Mouse (Mus musculus) spleen, postnatal 14 days (tissue): ENCODE data around the gene Mybpc1.

ENCODE experiments used
- DNase-seq, 2 experiments: peaks; one replicate each; pipeline ENCODE4 v3.0.0; 2021 to 2022; ENCODE audit warnings: low spot score in 2 of 2

Mybpc1 gene

GRCm38 (mm10) chr10:88604943-88605342 lies at the start of gene Mybpc1:
Mybpc1 (minus strand) TSS chr10:88605152.
- no peak for DNase-seq

GRCm38 (mm10) chr10:88645448-88645847 lies 40.5 kb upstream of the Mybpc1 start:
- no peak for DNase-seq

GRCm38 (mm10) chr10:88631330-88631953 lies 26.5 kb upstream of the Mybpc1 start:
- DNase-seq: no peak

- no peak for DNase-seq
These were observed 25.8 kb upstream of the Mybpc1 start for GRCm38 (mm10) chr10:88630663-88631329.

- no peak for DNase-seq
These were observed 22.1 kb upstream of the Mybpc1 start for GRCm38 (mm10) chr10:88627052-88627451.

GRCm38 (mm10) chr10:88626176-88626575 lies 21.2 kb upstream of the Mybpc1 start:
- DNase-seq: no peak

GRCm38 (mm10) chr10:88624300-88624699 lies 19.3 kb upstream of the Mybpc1 start:
- no peak for DNase-seq

- DNase-seq: no peak
These were observed 17.7 kb upstream of the Mybpc1 start for GRCm38 (mm10) chr10:88622624-88623023.

GRCm38 (mm10) chr10:88620809-88621208 lies 15.9 kb upstream of the Mybpc1 start:
- no peak for DNase-seq

- DNase-seq: no peak
These were observed 8.1 kb upstream of the Mybpc1 start for GRCm38 (mm10) chr10:88613051-88613450.

GRCm38 (mm10) chr10:88606686-88607085 lies 1.7 kb upstream of the Mybpc1 start:
- DNase-seq: no peak

GRCm38 (mm10) chr10:88606065-88606464 lies 1.1 kb upstream of the Mybpc1 start:
- DNase-seq: no peak

- DNase-seq: no peak
These were observed 1.2 kb downstream of the Mybpc1 start for GRCm38 (mm10) chr10:88603773-88604172.

GRCm38 (mm10) chr10:88603256-88603655 lies 1.7 kb downstream of the Mybpc1 start:
- DNase-seq: no peak

- no peak for DNase-seq
These were observed 4.4 kb downstream of the Mybpc1 start for GRCm38 (mm10) chr10:88600591-88600990.

GRCm38 (mm10) chr10:88592316-88592715 lies 12.6 kb downstream of the Mybpc1 start:
- no peak for DNase-seq

- DNase-seq: no peak
These were observed 13.9 kb downstream of the Mybpc1 start for GRCm38 (mm10) chr10:88591042-88591441.

GRCm38 (mm10) chr10:88584469-88584868 lies 20.5 kb downstream of the Mybpc1 start:
- DNase-seq: no peak

GRCm38 (mm10) chr10:88580786-88581185 lies 24.2 kb downstream of the Mybpc1 start:
- no peak for DNase-seq

- no peak for DNase-seq
These were observed 26.3 kb downstream of the Mybpc1 start for GRCm38 (mm10) chr10:88578651-88579050.

GRCm38 (mm10) chr10:88574115-88574635 lies 30.8 kb downstream of the Mybpc1 start:
- no peak for DNase-seq

- DNase-seq: no peak
These were observed 32.8 kb downstream of the Mybpc1 start for GRCm38 (mm10) chr10:88572123-88572522.

GRCm38 (mm10) chr10:88557046-88557445 lies 47.9 kb downstream of the Mybpc1 start:
- DNase-seq: no peak
